Mouse (Mus musculus) adrenal gland, adult 2 months (tissue): ENCODE measurements around the gene Meioc. TPM values are rescaled to one million over a fixed set of nuclear protein-coding genes. Genes with fewer than 3 reads are reported as not detected.
A peak's percentile ranks its signal among the peaks of the same experiment; 100 is the strongest.
"Not testable (repeated sequence)": the region's sequence is repeated elsewhere in the genome, so short reads cannot be mapped to it uniquely, and the experiment has no call there.

Experiments
- DNase-seq: peaks from one replicate; pipeline ENCODE4 v3.0.0; 2021
- microRNA-seq, 2 experiments: library from miRNA; unstranded; fragments of <30 nt; microRNA quantifications; one replicate each; pipeline ENCODE4 v1.2.0; 2021
- polyA plus RNA-seq: library from polyadenylated mRNA; depleted of rRNA; stranded (reverse); fragments of >200 nt; gene quantifications from 2 replicates; pipeline ENCODE4 v1.2.3, GENCODE M21; 2012; rRNA removed
- total RNA-seq, 2 experiments: library from RNA; stranded (reverse); gene quantifications; 2 replicates each; pipeline ENCODE4 v1.2.3; 2021

Gene Meioc
- total and polyA plus RNA-seq, 3 experiments: not detected

GRCm38 (mm10) chr11:102665637-102666435 is 2.3 kb downstream of the Meioc start:
- no peak for DNase-seq

- DNase-seq: peak; percentile 63
Measured at GRCm38 (mm10) chr11:102690162-102690561, 26.6 kb downstream of the Meioc start.

GRCm38 (mm10) chr11:102695289-102695688 is 31.8 kb downstream of the Meioc start:
- DNase-seq: no peak

- peak; percentile 95 for DNase-seq
Measured at GRCm38 (mm10) chr11:102697338-102698017, 34.0 kb downstream of the Meioc start, which contains the start of gene Ccdc43. Gene Ccdc43, minus strand, starts transcription at chr11:102697782.

GRCm38 (mm10) chr11:102698018-102698476 is 34.5 kb downstream of the Meioc start:
- DNase-seq: no peak

- DNase-seq: not testable (repeated sequence)
Measured at GRCm38 (mm10) chr11:102702206-102702605, 38.7 kb downstream of the Meioc start.

- no peak for DNase-seq
Measured at GRCm38 (mm10) chr11:102712411-102712810, 48.9 kb downstream of the Meioc start.

GRCm38 (mm10) chr11:102714578-102714977 is 51.1 kb downstream of the Meioc start:
- DNase-seq: not testable (repeated sequence)

- DNase-seq: no peak
Measured at GRCm38 (mm10) chr11:102716135-102716534, 52.6 kb downstream of the Meioc start.

GRCm38 (mm10) chr11:102725574-102725973 is 62.1 kb downstream of the Meioc start:
- DNase-seq: peak; percentile 27

GRCm38 (mm10) chr11:102728614-102729013 is 65.1 kb downstream of the Meioc start:
- peak; percentile 31 for DNase-seq

- DNase-seq: no peak
Measured at GRCm38 (mm10) chr11:102729835-102730234, 66.3 kb downstream of the Meioc start.

- no peak for DNase-seq
Measured at GRCm38 (mm10) chr11:102731366-102731765, 67.8 kb downstream of the Meioc start.

Small RNAs within 50 kb of the gene (microRNA-seq; reads per million reads assigned to microRNA genes)
- 0 reads per million in 2 experiments for gene Gm22920

Other genes with a start within 250 kb of the Meioc start
- 100 to 1,000 TPM; 165 to 211 TPM for gene Grn, start 233.4 kb upstream of the Meioc start, total RNA-seq
- gene Grn, start 233.4 kb upstream of the Meioc start, polyA plus RNA-seq: 251 and 310 TPM in 2 replicates
- 1 to 10 TPM; 2.8 to 8.3 TPM for gene Fam171a2, start 216.0 kb upstream of the Meioc start, total RNA-seq
- gene Fam171a2, start 216.0 kb upstream of the Meioc start, polyA plus RNA-seq: 18.1 and 22.9 TPM in 2 replicates
- gene Itga2b, start 193.6 kb upstream of the Meioc start, total RNA-seq: 1 to 10 TPM; 2.5 to 4.1 TPM
- gene Itga2b, start 193.6 kb upstream of the Meioc start, polyA plus RNA-seq: 6.6 TPM in 2 replicates
- gene Gpatch8, start 107.3 kb upstream of the Meioc start, total RNA-seq: 10 to 100 TPM; 23.2 to 31.4 TPM
- gene Gpatch8, start 107.3 kb upstream of the Meioc start, polyA plus RNA-seq: 16.0 and 18.4 TPM in 2 replicates
- gene Gm11627, start 84.3 kb upstream of the Meioc start, total RNA-seq: under 1 TPM in 1 of 2 experiments, not detected in 1; 0.52 TPM
- gene Gm11627, start 84.3 kb upstream of the Meioc start, polyA plus RNA-seq: not detected in 2 replicates
- 1 to 10 TPM; 2.0 to 9.3 TPM for gene Fzd2, start 59.3 kb upstream of the Meioc start, total RNA-seq
- gene Fzd2, start 59.3 kb upstream of the Meioc start, polyA plus RNA-seq: 22.8 and 23.1 TPM in 2 replicates
- gene Ccdc43, start 34.1 kb downstream of the Meioc start, total RNA-seq: 10 to 100 TPM; 22.9 to 32.8 TPM
- 3.3 and 3.5 TPM in 2 replicates for gene Ccdc43, start 34.1 kb downstream of the Meioc start, polyA plus RNA-seq
- gene Adam11, start 97.7 kb downstream of the Meioc start, total RNA-seq: 1 to 10 TPM; 2.9 to 3.4 TPM
- 9.2 and 11.0 TPM in 2 replicates for gene Adam11, start 97.7 kb downstream of the Meioc start, polyA plus RNA-seq
- 10 to 100 TPM; 12.9 to 20.6 TPM for gene Gjc1, start 156.0 kb downstream of the Meioc start, total RNA-seq
- gene Gjc1, start 156.0 kb downstream of the Meioc start, polyA plus RNA-seq: 1.8 and 2.4 TPM in 2 replicates
- gene Higd1b, start 172.1 kb downstream of the Meioc start, total RNA-seq: 1 to 10 TPM in 1 of 2 experiments, under 1 TPM in 1; 0.66 to 2.9 TPM
- gene Higd1b, start 172.1 kb downstream of the Meioc start, polyA plus RNA-seq: 2.0 and 2.8 TPM in 2 replicates
- gene Eftud2, start 217.3 kb downstream of the Meioc start, total RNA-seq: 10 to 100 TPM; 71.4 to 73.5 TPM
- 124 and 176 TPM in 2 replicates for gene Eftud2, start 217.3 kb downstream of the Meioc start, polyA plus RNA-seq
- gene Ccdc103, start 217.5 kb downstream of the Meioc start, total RNA-seq: under 1 TPM; 0.32 to 0.97 TPM
- 0.46 and 0.81 TPM in 2 replicates for gene Ccdc103, start 217.5 kb downstream of the Meioc start, polyA plus RNA-seq
- gene Fam187a, start 221.5 kb downstream of the Meioc start, total RNA-seq: not detected
- not detected in 2 replicates for gene Fam187a, start 221.5 kb downstream of the Meioc start, polyA plus RNA-seq
- gene Gfap, start 237.2 kb downstream of the Meioc start, total RNA-seq: 1 to 10 TPM in 1 of 2 experiments, under 1 TPM in 1; 0.55 to 1.5 TPM
- 0.60 and 0.72 TPM in 2 replicates for gene Gfap, start 237.2 kb downstream of the Meioc start, polyA plus RNA-seq